Mouse (Mus musculus): ENCODE results near the gene Pfas.
A peak's percentile ranks its signal among the peaks of the same experiment; 100 is the strongest.
"Not testable (repeated sequence)": the region's sequence is repeated elsewhere in the genome, so short reads cannot be mapped to it uniquely, and the experiment has no call there.

Gene Pfas

GRCm38 (mm10) chr11:68970232-68970631 is 38.0 kb downstream of the Pfas start:
- no peak for DNase-seq (ENCODE audit: low spot score)

- DNase-seq (ENCODE audit: low spot score): no peak
Observed at GRCm38 (mm10) chr11:68968752-68969151, 39.5 kb downstream of the Pfas start.

GRCm38 (mm10) chr11:68967337-68968282 is 40.6 kb downstream of the Pfas start, which contains the start of gene Slc25a35:
Slc25a35 (plus strand) TSS chr11:68968131.
- peak; percentile 94 for DNase-seq (ENCODE audit: low spot score)

GRCm38 (mm10) chr11:68966554-68966953 is 41.7 kb downstream of the Pfas start:
- DNase-seq (ENCODE audit: low spot score): no peak

GRCm38 (mm10) chr11:68965845-68966244 is 42.4 kb downstream of the Pfas start:
- peak; percentile 67 for DNase-seq (ENCODE audit: low spot score)

- DNase-seq (ENCODE audit: low spot score): no peak
Observed at GRCm38 (mm10) chr11:68965050-68965449, 43.2 kb downstream of the Pfas start.

GRCm38 (mm10) chr11:68963405-68963804 is 44.9 kb downstream of the Pfas start:
- DNase-seq (ENCODE audit: low spot score): no peak

GRCm38 (mm10) chr11:68962159-68962558 is 46.1 kb downstream of the Pfas start:
- not testable (repeated sequence) for DNase-seq (ENCODE audit: low spot score)

- DNase-seq (ENCODE audit: low spot score): no peak
Observed at GRCm38 (mm10) chr11:68961596-68961995, 46.7 kb downstream of the Pfas start.

- DNase-seq (ENCODE audit: low spot score): no peak
Observed at GRCm38 (mm10) chr11:68957971-68958370, 50.3 kb downstream of the Pfas start.

- peak; percentile 45 for DNase-seq (ENCODE audit: low spot score)
Observed at GRCm38 (mm10) chr11:68957308-68957707, 51.0 kb downstream of the Pfas start, which contains the start of gene Arhgef15. Arhgef15 (minus strand) TSS chr11:68957480.

GRCm38 (mm10) chr11:68956697-68957096 is 51.6 kb downstream of the Pfas start:
- peak; percentile 55 for DNase-seq (ENCODE audit: low spot score)

- peak; percentile 66 for DNase-seq (ENCODE audit: low spot score)
Observed at GRCm38 (mm10) chr11:68956107-68956506, 52.2 kb downstream of the Pfas start.

- DNase-seq (ENCODE audit: low spot score): no peak
Observed at GRCm38 (mm10) chr11:68955473-68955872, 52.8 kb downstream of the Pfas start.

- no peak for DNase-seq (ENCODE audit: low spot score)
Observed at GRCm38 (mm10) chr11:68954408-68954807, 53.9 kb downstream of the Pfas start.

GRCm38 (mm10) chr11:68953903-68954302 is 54.4 kb downstream of the Pfas start:
- no peak for DNase-seq (ENCODE audit: low spot score)

- no peak for DNase-seq (ENCODE audit: low spot score)
Observed at GRCm38 (mm10) chr11:68947542-68947993, 60.7 kb downstream of the Pfas start.

- DNase-seq (ENCODE audit: low spot score): no peak
Observed at GRCm38 (mm10) chr11:68946806-68947440, 61.3 kb downstream of the Pfas start.

GRCm38 (mm10) chr11:68946001-68946400 is 62.3 kb downstream of the Pfas start:
- DNase-seq (ENCODE audit: low spot score): no peak

GRCm38 (mm10) chr11:68945245-68945644 is 63.0 kb downstream of the Pfas start:
- DNase-seq (ENCODE audit: low spot score): no peak

- DNase-seq (ENCODE audit: low spot score): no peak
Observed at GRCm38 (mm10) chr11:68942731-68943130, 65.5 kb downstream of the Pfas start.

GRCm38 (mm10) chr11:68940516-68940915 is 67.7 kb downstream of the Pfas start:
- no peak for DNase-seq (ENCODE audit: low spot score)

All from lung, postnatal 25 days (tissue).